Comparison of ENCODE assay signal across 8 mouse cellular contexts in genomic region chr13:54575489-54575888, GRCm38 (mm10). TPM values are rescaled to one million over a fixed set of nuclear protein-coding genes. Genes with fewer than 3 reads are reported as not detected.
DNase-seq lines count a peak whose midpoint lies in the region; ATAC-seq lines count a peak whose summit lies in the region.

No protein-coding gene starts in this region.

- peak overlapping the region; percentile 91 for H3K4me2 ChIP-seq in limb, embryonic 12.5 days
- H3K4me2 ChIP-seq in stomach, embryonic 14.5 days (replicated peaks; ENCODE audit: low read depth, low read length), result peak overlapping the region; percentile 61

- 3% methylated on average over 19 of the region's 19 CpGs for WGBS in limb, embryonic 12.5 days
- 2% methylated on average over 19 of the region's 19 CpGs for WGBS in stomach, embryonic 14.5 days

- peaks cover 9% of the 10 kb centered on the region for H3K4me1 ChIP-seq in limb, embryonic 12.5 days (replicated peaks)
- H3K4me1 ChIP-seq in stomach, embryonic 14.5 days (ENCODE audit: control insufficient read depth, insufficient read depth, low read length), result peaks cover 12% of the 10 kb centered on the region

- peak overlapping the region; percentile 93 for H3K4me3 ChIP-seq in limb, embryonic 12.5 days (replicated peaks)
- peak overlapping the region; percentile 98 for H3K4me3 ChIP-seq in stomach, embryonic 14.5 days (ENCODE audit: low read depth, low read length)

- peaks cover 9% of the 10 kb centered on the region for H3K27me3 ChIP-seq in limb, embryonic 12.5 days
- no peaks in the 10 kb centered on the region for H3K27me3 ChIP-seq in stomach, embryonic 14.5 days (ENCODE audit: control insufficient read depth, insufficient read depth, low read length)

- peak; percentile 93 for DNase-seq in heart, adult 11 months
- DNase-seq in heart, postnatal 25 days (ENCODE audit: low spot score), result no peak
- DNase-seq in urinary bladder, postnatal 25 days (ENCODE audit: low spot score), result peak; percentile 30
- no peak for DNase-seq in urinary bladder, adult 2 months (ENCODE audit: low spot score)
- DNase-seq in gastrocnemius, adult 18-20 months (ENCODE audit: low spot score), result no peak
- DNase-seq in right cerebral cortex, adult 2 months (ENCODE audit: low spot score in 2 of 2), result no peak

- peak overlapping the region; percentile 91 for H3K9ac ChIP-seq in limb, embryonic 12.5 days (replicated peaks)
- H3K9ac ChIP-seq in stomach, embryonic 14.5 days (replicated peaks; ENCODE audit: low read depth, low read length), result peak overlapping the region; percentile 86

- H3K9me3 ChIP-seq in limb, embryonic 12.5 days, result no peaks in the 10 kb centered on the region
- no peaks in the 10 kb centered on the region for H3K9me3 ChIP-seq in stomach, embryonic 14.5 days (ENCODE audit: control insufficient read depth, low read depth, low read length)

- no peak for ATAC-seq in limb, embryonic 12.5 days (ENCODE audit: insufficient number of reproducible peaks, insufficient read depth, low FRiP score, low TSS enrichment, low read depth)
- no peak for ATAC-seq in stomach, embryonic 14.5 days (ENCODE audit: insufficient number of reproducible peaks, insufficient read depth, low FRiP score, low read depth)

- intact Hi-C loops in heart, postnatal 25 days (cut with DNase I), result loop anchor here (5.0 kb wide), 1 partner anchor 47 kb away; the partner anchor contains the start of gene Faf2

- H3K27ac ChIP-seq in limb, embryonic 12.5 days, result peak overlapping the region; percentile 85
- H3K27ac ChIP-seq in stomach, embryonic 14.5 days (ENCODE audit: low read length), result peak overlapping the region; percentile 69; the same call in 1 of the 2 replicates

- peaks cover 46% of the 10 kb centered on the region for H3K36me3 ChIP-seq in limb, embryonic 12.5 days
- H3K36me3 ChIP-seq in stomach, embryonic 14.5 days (ENCODE audit: control insufficient read depth, insufficient read depth, low read length), result peaks cover 24% of the 10 kb centered on the region

RNA-seq across cellular contexts. Expression of gene Arl10, which starts 0.7 kb away (rescaled TPM):
- total RNA-seq in heart, postnatal 25 days (2021), result 1 to 10 TPM; 4.5 to 6.1 TPM
- 28.7 and 39.4 TPM in 2 replicates for polyA plus RNA-seq in urinary bladder, adult 2 months (2012; rRNA removed)
- polyA plus RNA-seq in limb, embryonic 12.5 days (2016; fragmentation: Nextera tagmentation; extraction: Ambion mirVana), result 38.8 and 39.6 TPM in 2 replicates
- polyA plus RNA-seq in stomach, embryonic 14.5 days (2014; fragmentation: Nextera tagmentation; extraction: Ambion mirVana), result 25.8 and 28.9 TPM in 2 replicates
- 1 to 10 TPM; 2.6 TPM for total RNA-seq in gastrocnemius, adult 18-20 months (2021)

RNA-seq across cellular contexts. Expression of gene 4833439L19Rik, which starts 10.3 kb away (rescaled TPM):
- 10 to 100 TPM; 88.2 to 99.5 TPM for total RNA-seq in heart, postnatal 25 days (2021)
- polyA plus RNA-seq in urinary bladder, adult 2 months (2012; rRNA removed), result 101 and 105 TPM in 2 replicates
- 151 and 155 TPM in 2 replicates for polyA plus RNA-seq in limb, embryonic 12.5 days (2016; fragmentation: Nextera tagmentation; extraction: Ambion mirVana)
- 129 and 138 TPM in 2 replicates for polyA plus RNA-seq in stomach, embryonic 14.5 days (2014; fragmentation: Nextera tagmentation; extraction: Ambion mirVana)
- 100 to 1,000 TPM; 203 to 215 TPM for total RNA-seq in gastrocnemius, adult 18-20 months (2021)

RNA-seq across cellular contexts. Expression of gene Nop16, which starts 14.4 kb away (rescaled TPM):
- total RNA-seq in heart, postnatal 25 days (2021), result 10 to 100 TPM; 15.2 to 15.6 TPM
- polyA plus RNA-seq in urinary bladder, adult 2 months (2012; rRNA removed), result 26.1 and 29.7 TPM in 2 replicates
- 87.5 and 90.1 TPM in 2 replicates for polyA plus RNA-seq in limb, embryonic 12.5 days (2016; fragmentation: Nextera tagmentation; extraction: Ambion mirVana)
- 76.2 and 87.5 TPM in 2 replicates for polyA plus RNA-seq in stomach, embryonic 14.5 days (2014; fragmentation: Nextera tagmentation; extraction: Ambion mirVana)
- total RNA-seq in gastrocnemius, adult 18-20 months (2021), result 10 to 100 TPM; 16.3 to 19.7 TPM

RNA-seq across cellular contexts. Expression of gene Higd2a, which starts 14.5 kb away (rescaled TPM):
- 100 to 1,000 TPM; 202 to 205 TPM for total RNA-seq in heart, postnatal 25 days (2021)
- 165 and 194 TPM in 2 replicates for polyA plus RNA-seq in urinary bladder, adult 2 months (2012; rRNA removed)
- 168 and 173 TPM in 2 replicates for polyA plus RNA-seq in limb, embryonic 12.5 days (2016; fragmentation: Nextera tagmentation; extraction: Ambion mirVana)
- polyA plus RNA-seq in stomach, embryonic 14.5 days (2014; fragmentation: Nextera tagmentation; extraction: Ambion mirVana), result 205 and 233 TPM in 2 replicates
- total RNA-seq in gastrocnemius, adult 18-20 months (2021), result 100 to 1,000 TPM; 151 to 154 TPM

RNA-seq across cellular contexts. Expression of gene Cltb, which starts 35.7 kb away (rescaled TPM):
- total RNA-seq in heart, postnatal 25 days (2021), result 10 to 100 TPM; 92.6 to 99.7 TPM
- polyA plus RNA-seq in urinary bladder, adult 2 months (2012; rRNA removed), result 70.9 and 84.6 TPM in 2 replicates
- polyA plus RNA-seq in limb, embryonic 12.5 days (2016; fragmentation: Nextera tagmentation; extraction: Ambion mirVana), result 17.2 and 18.2 TPM in 2 replicates
- polyA plus RNA-seq in stomach, embryonic 14.5 days (2014; fragmentation: Nextera tagmentation; extraction: Ambion mirVana), result 40.3 and 45.6 TPM in 2 replicates
- 100 to 1,000 TPM; 157 to 180 TPM for total RNA-seq in gastrocnemius, adult 18-20 months (2021)

Comparison
In these comparisons a context has a peak if more than half of its experiments do, and no peak if none do; other contexts are left out.
1. DNase-seq: peak in heart, adult 11 months (single experiment) and urinary bladder, postnatal 25 days (single experiment); none in heart, postnatal 25 days (single experiment), urinary bladder, adult 2 months (single experiment), gastrocnemius, adult 18-20 months (single experiment) and right cerebral cortex, adult 2 months (0 of 2).